Mouse (Mus musculus) lung, embryonic 15.5 days (tissue): ENCODE measurements around the gene Areg. TPM values are rescaled to one million over a fixed set of nuclear protein-coding genes. Genes with fewer than 3 reads are reported as not detected.

Experiments used
- ATAC-seq: fragments of 200-750 bp; cut with Nextera tagmentation; 2 replicates; pipeline ENCODE4 v1.8.0; 2017; ENCODE audit warnings: moderate number of reproducible peaks, borderline replicate concordance; ENCODE audit not compliant: low FRiP score, low TSS enrichment; ENCODE audit errors: extremely low read depth
- H3K27ac ChIP-seq: fragments of 300-500 bp; sonication (generic); 2 replicates; pipeline ENCODE4 v1.5.1; 2015; ENCODE audit warnings: moderate library complexity, mild to moderate bottlenecking, inconsistent platforms
- H3K27me3 ChIP-seq: fragments of 300-500 bp; sonication (generic); 2 replicates; pipeline ENCODE4 v1.6.1; 2015; ENCODE audit warnings: inconsistent platforms
- H3K36me3 ChIP-seq: fragments of 300-500 bp; sonication (generic); 2 replicates; pipeline ENCODE4 v1.6.1; 2015; ENCODE audit warnings: inconsistent platforms
- H3K4me1 ChIP-seq: fragments of 300-500 bp; sonication (generic); 2 replicates; pipeline ENCODE4 v1.6.1; 2015; ENCODE audit warnings: inconsistent platforms
- H3K4me2 ChIP-seq: fragments of 300-500 bp; sonication (generic); 2 replicates; pipeline ENCODE4 v1.6.1; 2015; ENCODE audit warnings: inconsistent platforms, mild to moderate bottlenecking, moderate library complexity
- H3K4me3 ChIP-seq: fragments of 300-500 bp; sonication (generic); 2 replicates; pipeline ENCODE4 v1.5.1; 2015; ENCODE audit warnings: mild to moderate bottlenecking, inconsistent platforms
- H3K9ac ChIP-seq: fragments of 300-500 bp; sonication (generic); 2 replicates; pipeline ENCODE4 v1.6.1; 2015; ENCODE audit warnings: inconsistent platforms
- H3K9me3 ChIP-seq: fragments of 300-500 bp; sonication (generic); 2 replicates; pipeline ENCODE4 v1.6.1; 2016; ENCODE audit warnings: inconsistent platforms
- whole genome bisulfite sequencing: fragments of 180-500 bp; shearing (Covaris S2); methylation state at CpG from one replicate; pipeline ENCODE4 v1.1.7; 2015; 5-methylcytosine and 5-hydroxymethylcytosine counted together
- polyA plus RNA-seq: library from polyadenylated mRNA; unstranded; fragments of >200 nt; fragmentation: Nextera tagmentation; extraction: Ambion mirVana; gene quantifications from 2 replicates; pipeline ENCODE4 v1.2.1, GENCODE M21; 2015

Gene Areg
- polyA plus RNA-seq, 1 experiment from 2014 or later = 7.2 TPM

DNA sequence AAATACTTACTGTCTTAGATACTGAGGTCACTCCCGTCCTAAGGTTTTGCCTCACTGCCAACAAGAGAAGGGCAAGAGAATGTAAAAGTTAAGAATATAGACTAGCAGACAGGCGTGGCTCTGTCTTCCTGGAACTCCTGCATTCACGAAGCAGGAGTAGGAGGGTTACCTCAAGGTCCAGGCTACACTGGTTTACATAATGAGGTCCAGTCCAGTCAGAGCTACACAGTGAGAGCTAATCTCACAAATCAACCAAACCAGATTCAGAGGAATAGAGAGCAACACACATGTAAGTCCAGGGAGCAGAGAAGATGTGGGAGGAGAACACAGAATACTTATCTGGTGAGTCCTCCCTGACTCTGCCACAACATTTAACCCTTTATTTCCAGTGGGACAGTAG, 55.2 kb downstream of the Areg start:
- no peaks in the 10 kb centered on the region for H3K27me3 ChIP-seq
- no peaks in the 10 kb centered on the region for H3K36me3 ChIP-seq
- 59% methylated on average over 3 of the region's 3 CpGs for WGBS
- no peak for ATAC-seq
- no peaks in the 10 kb centered on the region for H3K4me1 ChIP-seq
- H3K9ac ChIP-seq = no peak overlapping the region
- no peaks in the 10 kb centered on the region for H3K9me3 ChIP-seq
- H3K4me3 ChIP-seq = no peak overlapping the region
- H3K4me2 ChIP-seq = no peak overlapping the region
- H3K27ac ChIP-seq = no peak overlapping the region

Other genes with a start within 250 kb of the Areg start
- gene Cxcl1, start 248.4 kb upstream of the Areg start, polyA plus RNA-seq = 0.40 and 0.69 TPM in 2 replicates
- gene Cxcl2, start 235.7 kb upstream of the Areg start, polyA plus RNA-seq = not detected in 2 replicates
- 44.2 and 45.6 TPM in 2 replicates for gene Mthfd2l, start 208.5 kb upstream of the Areg start, polyA plus RNA-seq
- 0.16 TPM in 1 of 2 replicates, not detected in the other for gene Epgn, start 112.1 kb upstream of the Areg start, polyA plus RNA-seq
- 0.35 and 0.41 TPM in 2 replicates for gene Ereg, start 65.0 kb upstream of the Areg start, polyA plus RNA-seq